Mouse (Mus musculus) thymus, adult 2 months (tissue): Measurements from ENCODE around the gene Mfsd4a. TPM values are rescaled to one million over a fixed set of nuclear protein-coding genes. Genes with fewer than 3 reads are reported as not detected.

Experiments used
- DNase-seq: peaks from one replicate; pipeline ENCODE4 v3.0.0; 2021
- H3K27ac ChIP-seq: fragments of 200-500 bp; 2 replicates; pipeline ENCODE4 v1.5.1; 2012; ENCODE audit warnings: low read length, control low read depth; ENCODE audit not compliant: control insufficient read depth, insufficient read depth
- H3K27me3 ChIP-seq: fragments of 200-500 bp; 2 replicates; pipeline ENCODE4 v1.6.1; 2012; ENCODE audit warnings: mild to moderate bottlenecking, low read length, moderate library complexity, mixed read lengths; ENCODE audit not compliant: control insufficient read depth, insufficient read depth
- H3K36me3 ChIP-seq: fragments of 200-500 bp; 2 replicates; pipeline ENCODE4 v1.6.1; 2012; ENCODE audit warnings: mild to moderate bottlenecking, low read length, moderate library complexity; ENCODE audit not compliant: control insufficient read depth, insufficient read depth
- H3K4me1 ChIP-seq: fragments of 200-500 bp; replicated peaks from 2 replicates; pipeline ENCODE4 v1.6.1; 2012; ENCODE audit warnings: low read length; ENCODE audit not compliant: control insufficient read depth, insufficient read depth
- H3K4me3 ChIP-seq: fragments of 200-500 bp; 2 replicates; pipeline ENCODE4 v1.5.1; 2012; ENCODE audit warnings: mild to moderate bottlenecking, low read length, control low read depth, moderate library complexity; ENCODE audit not compliant: control insufficient read depth, insufficient read depth
- CTCF ChIP-seq: fragments of 200-500 bp; IDR thresholded peaks from 2 replicates; pipeline ENCODE4 v1.5.1; 2012; ENCODE audit warnings: mild to moderate bottlenecking, control low read depth, low read length, moderate library complexity, borderline replicate concordance; ENCODE audit not compliant: control insufficient read depth, poor library complexity, insufficient read depth; ENCODE audit errors: extremely low read depth
- POLR2A ChIP-seq: fragments of 200-500 bp; IDR thresholded peaks from 2 replicates; pipeline ENCODE4 v1.6.1; 2012; ENCODE audit warnings: mild to moderate bottlenecking, low read length, control low read depth, moderate library complexity; ENCODE audit not compliant: control insufficient read depth, poor library complexity, insufficient read depth; ENCODE audit errors: extremely low read depth
- WGBS: fragments of 180-500 bp; shearing (Covaris S2); methylation state at CpG from one replicate; pipeline ENCODE4 v1.1.7; 2018; 5-methylcytosine and 5-hydroxymethylcytosine counted together
- polyA plus RNA-seq: library from polyadenylated mRNA; depleted of rRNA; stranded (reverse); fragments of >200 nt; gene quantifications from 2 replicates; pipeline ENCODE4 v1.2.3, GENCODE M21; 2012

Gene Mfsd4a
- polyA plus RNA-seq, 1 experiment = 5.6 TPM

DNA sequence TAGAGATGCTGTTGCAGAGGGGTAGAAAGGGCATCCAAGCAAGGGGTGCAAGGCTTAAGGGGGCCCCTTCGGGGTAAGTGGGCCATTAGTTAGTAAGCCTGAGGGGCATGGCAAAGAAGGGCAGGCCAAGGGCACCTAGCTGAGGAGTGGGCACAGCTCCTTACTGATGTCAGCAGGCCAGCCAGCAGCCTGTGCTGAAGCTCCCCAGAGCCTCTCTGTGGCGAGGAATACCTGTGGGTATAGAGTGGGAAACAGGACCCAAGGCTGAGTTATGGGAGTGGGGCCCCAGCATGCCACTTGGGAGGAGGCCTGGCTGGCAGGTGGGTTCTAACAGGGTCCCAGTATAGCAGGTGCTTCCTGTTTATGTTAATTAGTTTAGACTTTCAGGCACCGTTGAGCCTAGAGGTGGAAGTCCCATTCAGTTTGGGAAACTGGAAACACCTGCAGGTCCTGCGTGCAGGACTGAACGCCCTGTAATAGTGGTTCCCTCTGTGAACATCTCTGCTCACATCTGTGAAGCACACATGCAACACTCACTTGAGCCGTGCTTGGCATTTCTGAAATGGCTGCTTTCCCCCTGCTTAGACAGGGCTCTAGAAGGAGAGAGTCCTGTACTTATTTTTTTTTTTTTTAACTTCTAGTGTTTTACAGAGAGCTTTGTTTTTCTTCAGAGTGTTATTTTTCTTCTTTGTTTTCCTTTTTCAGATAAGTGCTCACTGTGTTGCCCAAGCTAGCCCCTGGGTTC is 34.3 kb upstream of the Mfsd4a start:
- no peaks in the 10 kb centered on the region for H3K36me3 ChIP-seq
- peak; percentile 64 for DNase-seq
- peaks cover 46% of the 10 kb centered on the region for H3K4me1 ChIP-seq
- H3K4me3 ChIP-seq = no peak overlapping the region
- no peak for TF ChIP-seq POLR2A
- no peak for TF ChIP-seq CTCF
- H3K27me3 ChIP-seq = no peaks in the 10 kb centered on the region
- H3K27ac ChIP-seq = peak overlapping the region; percentile 87
- 23% methylated on average over 6 of the region's 6 CpGs for WGBS

- 33% methylated on average over 4 of the region's 4 CpGs for WGBS
- H3K27me3 ChIP-seq = no peaks in the 10 kb centered on the region
- no peak for DNase-seq
- H3K27ac ChIP-seq = no peak overlapping the region
- H3K4me3 ChIP-seq = no peak overlapping the region
- peaks cover 59% of the 10 kb centered on the region for H3K4me1 ChIP-seq
- TF ChIP-seq CTCF (no peak), POLR2A (no peak)
- no peaks in the 10 kb centered on the region for H3K36me3 ChIP-seq
Observed at GRCm38 (mm10) chr1:132099775-132100174, 31.9 kb upstream of the Mfsd4a start.

DNA sequence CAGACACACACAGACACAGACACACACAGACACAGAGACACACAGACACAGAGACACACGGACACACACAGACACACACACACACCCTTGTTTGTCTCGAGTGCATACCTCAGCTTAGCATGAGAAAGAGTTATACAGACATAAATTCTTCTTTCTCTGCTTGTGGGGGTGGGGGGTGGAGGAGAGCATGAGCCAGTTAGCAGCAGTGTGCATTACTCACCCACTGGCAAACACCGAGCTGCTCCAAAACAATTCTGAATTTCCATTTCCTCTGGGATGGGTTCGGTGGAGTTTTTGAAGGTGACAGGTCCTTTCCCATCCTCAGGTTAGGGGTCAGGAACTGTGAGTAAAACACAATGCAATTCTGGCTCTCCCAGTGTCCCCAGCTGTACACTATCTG is 31.2 kb upstream of the Mfsd4a start:
- TF ChIP-seq CTCF = no peak
- TF ChIP-seq POLR2A = no peak
- 64% methylated on average over 4 of the region's 4 CpGs for WGBS
- DNase-seq = no peak
- Histone ChIP-seq H3K4me3 (no peak overlapping the region), H3K27me3 (no peaks in the 10 kb centered on the region), H3K4me1 (peaks cover 51% of the 10 kb centered on the region), H3K36me3 (no peaks in the 10 kb centered on the region), H3K27ac (no peak overlapping the region)

DNA sequence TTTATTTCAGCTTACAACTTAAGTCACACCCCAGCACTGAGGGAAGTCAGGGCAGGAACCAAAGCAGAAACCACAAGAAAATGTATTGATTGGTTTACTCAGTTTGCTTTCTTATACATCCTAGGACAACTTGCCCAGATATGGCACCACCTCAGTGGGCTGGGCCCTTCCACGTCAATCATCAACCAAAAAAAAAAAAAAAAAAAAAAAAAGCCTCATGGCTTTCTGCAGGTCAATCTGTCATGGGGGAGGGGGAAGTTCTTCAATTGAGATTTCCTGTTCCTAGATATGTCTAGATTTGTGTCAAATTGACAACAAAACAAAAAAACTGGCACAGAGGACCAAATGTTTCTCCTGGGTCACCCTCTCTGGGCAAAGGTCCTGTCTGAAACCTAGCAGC is 30.2 kb upstream of the Mfsd4a start:
- Histone ChIP-seq H3K4me1 (peaks cover 46% of the 10 kb centered on the region), H3K27me3 (no peaks in the 10 kb centered on the region), H3K4me3 (no peak overlapping the region), H3K27ac (no peak overlapping the region), H3K36me3 (no peaks in the 10 kb centered on the region)
- WGBS = 33% methylated on average over 1 of the region's 1 CpGs
- TF ChIP-seq CTCF (no peak), POLR2A (no peak)
- no peak for DNase-seq

DNA sequence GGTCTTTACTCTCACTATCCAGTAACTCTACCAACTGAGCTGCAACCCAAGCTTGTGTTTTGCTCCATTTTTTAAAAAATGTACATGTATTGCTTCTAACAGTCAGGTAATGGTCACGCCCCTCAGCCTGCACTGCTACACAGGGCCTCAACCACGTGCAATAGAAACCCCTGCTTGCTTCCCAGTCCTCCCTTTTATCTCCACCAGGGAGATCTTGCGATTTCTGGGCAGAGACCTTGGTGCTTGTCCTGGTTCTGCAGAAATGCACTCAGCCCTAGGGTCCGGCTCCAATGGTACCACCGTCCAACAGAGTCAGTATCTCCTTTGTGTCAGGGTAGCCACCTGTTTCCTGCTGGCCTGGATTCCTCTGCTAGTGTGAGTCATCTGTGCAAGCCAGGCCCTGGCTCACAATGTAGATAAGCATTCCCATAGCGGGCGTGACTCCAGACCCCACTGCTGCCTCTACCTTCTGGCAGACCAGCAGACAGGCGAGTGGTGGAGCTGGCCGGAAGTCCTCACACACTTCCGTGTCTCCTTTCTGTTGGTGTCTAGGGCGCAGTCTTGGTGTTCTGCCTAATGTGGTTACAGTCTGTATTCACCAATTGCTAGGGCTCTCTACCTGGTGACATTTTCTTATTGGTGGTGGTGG is 27.6 kb upstream of the Mfsd4a start:
- peak; percentile 35 for DNase-seq
- TF ChIP-seq POLR2A (no peak), CTCF (no peak)
- H3K4me3 ChIP-seq = no peak overlapping the region
- WGBS = 32% methylated on average over 11 of the region's 11 CpGs
- H3K27me3 ChIP-seq = no peaks in the 10 kb centered on the region
- peak overlapping the region; percentile 54; the same call in 1 of the 2 replicates for H3K27ac ChIP-seq
- peaks cover 33% of the 10 kb centered on the region for H3K4me1 ChIP-seq
- no peaks in the 10 kb centered on the region for H3K36me3 ChIP-seq

DNA sequence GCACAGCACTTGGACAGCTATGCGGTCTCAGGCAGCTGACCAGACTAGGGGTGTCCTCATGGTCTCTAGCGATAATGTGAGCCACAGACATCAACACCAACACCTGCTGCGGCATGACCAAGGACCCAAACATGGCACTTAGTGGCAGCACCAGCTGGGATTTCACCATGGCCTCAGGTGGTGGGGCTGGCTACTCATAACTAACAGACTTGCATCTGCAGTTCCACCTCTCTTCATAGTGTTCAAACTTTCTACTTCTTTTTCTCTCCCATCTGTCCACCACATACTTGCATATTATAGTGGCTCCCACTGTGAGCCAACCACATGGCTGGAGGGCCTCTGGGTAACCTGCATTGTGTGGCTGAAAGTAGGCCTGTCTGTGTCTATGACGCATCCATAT is 25.4 kb upstream of the Mfsd4a start:
- no peaks in the 10 kb centered on the region for H3K27me3 ChIP-seq
- 98% methylated on average over 4 of the region's 4 CpGs for WGBS
- no peak overlapping the region for H3K27ac ChIP-seq
- DNase-seq = no peak
- TF ChIP-seq CTCF (no peak), POLR2A (no peak)
- H3K36me3 ChIP-seq = no peaks in the 10 kb centered on the region
- H3K4me3 ChIP-seq = no peak overlapping the region
- H3K4me1 ChIP-seq = peaks cover 18% of the 10 kb centered on the region
